Mouse (Mus musculus) layer of hippocampus, adult 9-11 months (tissue): ENCODE measurements around the gene Tcf15.
A peak's percentile ranks its signal among the peaks of the same experiment; 100 is the strongest.

ENCODE experiments used
- DNase-seq: peaks from one replicate; pipeline ENCODE4 v3.0.0; 2022

Tcf15 gene

DNA sequence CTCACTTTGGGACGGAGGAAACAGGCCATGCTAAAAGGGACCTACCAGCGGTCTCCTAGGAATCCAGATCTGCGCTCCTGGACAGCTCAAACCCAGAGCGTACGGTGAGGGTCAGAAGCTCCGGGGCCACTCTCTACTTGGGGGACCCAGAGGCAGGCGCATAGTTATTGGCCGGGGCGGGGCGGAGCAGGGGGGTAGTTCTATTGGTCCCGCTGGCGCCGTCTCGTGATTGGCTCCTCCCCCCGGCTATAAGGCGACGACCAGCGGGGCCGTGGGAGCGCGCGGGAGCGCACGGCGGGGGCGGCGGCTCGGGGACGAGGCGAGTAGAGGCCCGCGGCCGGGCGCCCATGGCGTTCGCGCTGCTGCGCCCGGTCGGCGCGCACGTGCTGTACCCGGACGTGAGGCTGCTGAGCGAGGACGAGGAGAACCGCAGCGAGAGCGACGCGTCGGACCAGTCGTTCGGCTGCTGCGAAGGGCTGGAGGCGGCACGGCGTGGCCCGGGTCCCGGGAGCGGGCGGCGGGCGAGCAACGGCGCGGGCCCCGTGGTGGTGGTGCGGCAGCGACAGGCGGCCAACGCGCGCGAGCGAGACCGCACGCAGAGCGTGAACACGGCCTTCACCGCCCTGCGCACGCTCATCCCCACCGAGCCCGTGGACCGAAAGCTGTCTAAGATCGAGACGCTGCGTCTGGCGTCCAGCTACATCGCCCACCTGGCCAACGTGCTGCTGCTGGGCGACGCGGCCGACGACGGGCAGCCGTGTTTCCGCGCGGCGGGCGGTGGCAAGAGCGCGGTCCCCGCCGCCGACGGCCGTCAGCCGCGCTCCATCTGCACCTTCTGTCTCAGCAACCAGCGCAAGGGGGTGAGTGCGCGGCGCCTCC, at the start of gene Tcf15:
Tcf15 (plus strand) TSS at position 283 of the 879 bp plus-strand sequence.
- no peak for DNase-seq

DNA sequence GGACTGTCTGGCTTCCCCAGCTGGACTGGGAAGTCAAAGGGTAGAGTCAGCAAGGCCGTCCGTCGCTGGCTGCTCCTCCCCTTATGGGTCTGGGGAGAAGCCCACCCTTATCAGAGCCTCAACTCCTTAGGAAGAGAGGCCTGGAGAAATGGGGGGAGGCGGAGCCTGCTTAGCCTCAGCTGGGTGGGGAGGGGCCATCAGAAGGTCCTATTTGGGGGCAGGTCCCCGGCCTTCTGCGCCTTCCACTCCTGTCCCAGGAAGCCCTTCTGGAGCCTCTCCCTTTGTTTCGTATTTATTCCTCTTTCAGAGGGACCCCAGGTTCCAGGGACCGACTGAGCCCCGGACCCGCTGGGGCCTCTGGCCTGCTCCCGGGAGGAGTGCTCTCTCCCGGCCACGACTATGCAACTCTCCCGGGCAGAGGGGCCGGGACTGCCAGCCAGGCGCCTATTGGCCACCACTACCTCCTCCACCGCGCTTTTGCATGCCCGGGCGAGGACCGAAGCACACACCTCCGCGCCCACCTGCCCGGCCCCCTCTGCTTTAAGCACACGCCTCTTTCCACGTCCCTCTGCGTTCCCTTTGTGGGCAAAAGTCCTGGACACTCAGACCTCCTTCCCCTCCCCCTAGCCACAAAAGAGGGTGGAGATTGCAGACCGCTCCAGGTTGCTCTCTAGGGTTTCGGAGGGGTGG, 48.4 kb upstream of the Tcf15 start:
- no peak for DNase-seq

- no peak for DNase-seq
These were observed 46.4 kb upstream of the Tcf15 start for GRCm38 (mm10) chr2:152096922-152097321.

- no peak for DNase-seq
These were observed 45.4 kb upstream of the Tcf15 start for GRCm38 (mm10) chr2:152097916-152098315.

DNA sequence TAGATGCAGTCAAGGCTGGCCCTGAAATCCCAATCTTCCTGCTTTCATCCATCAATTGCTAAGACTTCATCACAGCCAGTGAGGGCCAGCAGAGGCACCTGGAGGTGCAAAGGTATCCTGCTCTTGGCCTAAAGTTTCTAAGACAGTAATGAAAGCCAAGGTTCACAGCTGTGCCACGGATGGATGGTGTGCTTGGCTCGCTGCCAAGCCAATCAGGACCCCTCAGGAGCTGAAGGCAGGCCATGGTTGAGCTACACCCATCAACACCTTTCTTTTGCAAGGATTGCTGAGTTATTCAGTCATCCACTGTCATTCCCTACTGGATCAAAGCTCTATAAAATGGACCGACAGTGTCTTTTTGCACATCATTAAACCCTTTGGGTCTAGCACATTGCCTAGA, 43.8 kb upstream of the Tcf15 start:
- DNase-seq: no peak

DNA sequence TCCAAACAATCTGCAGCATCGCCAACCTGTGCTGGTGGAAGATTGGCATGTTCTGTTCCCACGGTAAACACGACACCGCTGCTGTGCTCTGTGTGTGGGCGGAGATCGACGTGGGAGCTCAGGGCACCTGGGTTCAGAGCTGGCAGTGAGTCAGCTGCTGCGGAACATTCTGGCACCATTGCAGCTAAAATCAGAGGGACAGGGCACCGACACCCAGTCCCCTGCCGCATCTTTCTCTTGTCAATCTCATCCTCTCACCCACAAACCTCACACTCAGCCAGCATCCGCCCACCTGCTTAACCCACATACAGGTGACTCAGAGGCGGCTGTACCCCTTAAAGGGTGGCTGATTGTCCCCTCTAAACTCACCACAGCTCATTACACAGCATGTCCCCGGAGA, 41.6 kb upstream of the Tcf15 start:
- peak; percentile 62 for DNase-seq

DNA sequence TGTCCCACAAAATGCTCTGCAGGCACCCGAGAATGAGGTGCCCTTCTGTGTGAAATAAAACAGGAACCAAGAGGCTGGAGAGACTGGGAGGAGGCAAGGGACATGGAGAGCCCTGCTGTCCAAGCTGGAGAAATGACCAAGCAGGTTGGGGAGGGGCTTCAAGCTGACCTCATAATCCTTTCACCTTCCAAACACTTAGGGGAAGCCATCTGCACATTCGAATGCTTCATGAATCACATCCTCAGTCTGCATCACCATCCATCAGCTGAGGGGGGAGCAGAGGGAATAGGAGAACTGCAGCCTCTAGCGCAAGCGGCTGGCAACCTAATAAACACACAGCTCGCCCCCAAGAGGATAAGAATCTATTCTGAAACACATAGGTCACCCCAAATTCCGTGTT, 41.0 kb upstream of the Tcf15 start:
- peak; percentile 65 for DNase-seq

- no peak for DNase-seq
These were observed 38.5 kb upstream of the Tcf15 start for GRCm38 (mm10) chr2:152104711-152105317.

- peak; percentile 82 for DNase-seq
These were observed 37.8 kb upstream of the Tcf15 start, which contains the start of gene Srxn1 for GRCm38 (mm10) chr2:152105318-152106224. Gene Srxn1, plus strand, starts transcription at chr2:152105516.

DNA sequence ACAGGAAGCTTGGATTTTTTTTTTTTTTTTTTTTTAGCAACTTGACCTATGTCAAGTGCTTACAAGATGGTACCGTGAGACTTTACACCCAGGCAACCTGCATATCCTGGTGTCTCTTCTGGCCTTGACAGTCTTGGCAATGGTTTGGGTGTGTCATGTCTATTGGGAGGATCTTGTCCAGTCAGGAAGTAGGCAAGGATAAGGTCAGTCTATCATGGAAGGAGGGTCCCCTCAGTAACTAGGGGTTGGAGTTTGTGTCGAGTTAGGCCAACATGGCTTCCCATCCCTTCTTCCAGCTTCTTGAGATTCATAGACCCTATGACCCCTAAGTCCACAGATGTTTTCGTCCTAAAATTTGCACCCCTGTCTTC, 37.2 kb upstream of the Tcf15 start:
- DNase-seq: no peak

DNA sequence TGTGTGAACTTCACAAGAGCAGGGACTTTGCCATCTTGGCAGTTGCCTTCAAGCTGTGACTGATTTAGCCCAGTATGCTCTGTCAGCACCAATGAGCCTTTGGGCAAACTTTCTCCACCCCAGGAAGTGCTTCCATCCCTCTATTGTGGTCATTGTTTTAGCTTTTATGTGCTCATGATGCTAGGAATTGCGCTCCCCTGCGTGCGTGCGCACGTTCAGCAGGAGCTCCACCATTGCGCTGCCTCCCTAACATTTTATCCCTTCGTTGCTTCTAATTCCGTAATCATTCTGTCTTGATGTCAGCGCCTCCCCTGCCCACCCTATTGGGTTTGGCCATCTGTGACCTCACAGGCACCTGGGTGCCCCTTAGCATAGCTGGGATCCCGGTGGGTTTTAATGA, 36.8 kb upstream of the Tcf15 start:
- no peak for DNase-seq

DNA sequence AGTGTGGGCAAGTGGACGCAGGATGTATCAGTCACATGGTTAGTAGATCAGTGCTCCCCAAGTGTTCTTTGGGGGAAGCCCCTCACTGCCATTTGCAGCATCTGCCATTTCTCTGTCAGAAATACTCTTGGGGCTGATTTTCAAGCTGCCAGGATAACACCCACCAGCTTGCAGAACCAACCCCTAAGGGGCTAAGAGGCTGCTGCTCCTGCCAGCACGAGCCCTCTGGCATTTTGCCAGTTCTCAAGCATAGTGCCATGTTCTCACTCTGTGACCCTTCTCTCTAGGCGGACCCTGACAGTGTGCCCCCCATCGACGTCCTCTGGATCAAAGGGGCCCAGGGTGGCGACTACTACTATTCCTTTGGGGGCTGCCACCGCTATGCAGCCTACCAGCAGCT, 34.7 kb upstream of the Tcf15 start:
- no peak for DNase-seq

DNA sequence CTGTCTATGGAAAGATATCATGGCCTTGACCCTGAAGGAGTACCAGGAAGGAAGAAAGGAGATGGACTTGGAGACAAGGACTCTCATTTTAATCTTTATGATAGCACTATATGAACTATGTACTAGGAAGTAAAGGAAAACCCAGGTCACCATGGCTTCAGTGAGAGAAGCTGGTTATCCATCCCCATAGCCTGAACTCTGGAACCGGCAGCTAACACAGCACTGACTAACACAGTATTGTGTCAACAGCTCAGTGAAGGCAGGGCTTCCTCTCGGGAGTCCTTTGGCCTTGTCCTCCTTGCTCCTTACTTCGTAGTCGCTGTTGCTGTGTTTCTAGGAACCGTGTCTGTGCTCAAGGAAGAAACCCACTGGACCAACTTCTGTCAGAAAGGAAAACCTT, 34.0 kb upstream of the Tcf15 start:
- no peak for DNase-seq

DNA sequence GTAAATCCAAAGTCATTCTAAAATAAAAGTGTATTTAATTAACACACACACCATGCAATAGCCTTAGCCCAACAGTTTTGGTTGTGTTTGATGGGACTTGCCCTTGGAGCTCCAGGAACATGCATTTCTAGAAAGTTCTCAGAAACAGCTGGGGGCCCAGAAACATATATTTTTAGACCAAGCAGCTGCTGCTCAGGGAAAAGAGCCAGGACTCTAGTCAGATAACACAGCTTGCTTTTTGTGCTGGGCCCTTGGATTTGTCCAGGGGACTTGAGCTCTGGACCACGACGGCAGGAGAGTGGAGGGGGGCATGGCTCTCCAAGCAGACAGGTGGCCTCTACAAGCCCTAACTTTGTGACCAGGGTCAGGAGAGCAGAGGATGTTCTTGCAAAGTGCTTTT, 32.0 kb upstream of the Tcf15 start:
- no peak for DNase-seq

DNA sequence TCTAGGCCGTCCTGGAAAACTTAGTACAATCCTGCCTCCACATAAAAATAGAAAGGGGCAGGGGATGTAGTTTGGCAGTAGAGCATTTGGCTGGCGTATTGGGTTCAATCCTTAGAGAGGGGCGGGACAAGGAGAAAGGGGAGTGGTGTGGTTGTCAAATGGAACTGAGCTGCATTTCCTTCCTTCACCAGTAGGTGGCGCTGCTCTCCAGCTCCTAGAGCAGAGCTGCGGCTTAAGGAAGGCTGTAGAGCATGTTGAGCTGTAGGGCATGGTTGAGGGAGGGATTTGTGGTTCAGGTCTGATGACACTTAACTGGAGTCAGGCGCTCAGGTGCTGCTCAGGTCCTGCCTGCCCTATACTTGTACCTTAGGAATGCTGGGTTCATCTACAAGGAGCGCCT, 31.4 kb upstream of the Tcf15 start:
- DNase-seq: peak; percentile 83

DNA sequence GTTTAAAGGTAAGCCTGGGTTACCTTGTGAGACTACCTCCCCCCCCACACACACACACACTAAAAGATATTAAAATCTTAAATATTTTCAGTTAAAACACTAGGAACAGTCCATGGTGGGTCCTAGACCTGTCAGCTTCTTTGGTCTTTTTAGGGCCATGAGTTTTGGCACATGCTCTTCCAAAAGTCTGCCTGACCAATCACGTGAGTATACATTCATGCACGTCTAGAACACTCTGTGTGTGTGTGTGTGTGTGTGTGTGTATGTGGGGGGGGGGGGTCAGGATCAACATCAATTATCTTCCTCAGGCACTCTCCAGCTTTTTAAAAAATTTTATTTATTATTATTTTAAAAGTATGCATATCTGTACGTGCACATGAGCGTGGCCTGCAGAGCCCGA, 30.9 kb upstream of the Tcf15 start:
- DNase-seq: no peak

DNA sequence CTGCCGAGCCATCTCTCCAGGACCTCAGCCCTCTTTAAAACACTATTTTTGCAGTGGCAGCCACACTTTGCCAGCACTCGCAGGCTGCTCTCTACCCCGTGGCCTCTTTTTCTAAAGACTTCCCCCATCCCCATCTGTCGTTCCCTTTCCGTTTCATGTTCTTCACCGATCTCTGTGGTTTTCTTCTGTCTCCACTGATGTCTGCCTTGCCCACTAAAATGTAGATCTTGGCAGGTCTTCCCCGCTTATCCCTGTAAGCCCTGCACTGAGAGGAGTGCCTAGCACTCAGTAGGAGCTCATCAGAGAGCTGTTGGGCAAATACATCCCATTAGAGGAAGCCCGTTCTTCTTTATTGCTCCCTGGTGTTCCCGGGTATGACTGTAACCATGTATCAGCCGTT, 30.4 kb upstream of the Tcf15 start:
- DNase-seq: peak; percentile 55

DNA sequence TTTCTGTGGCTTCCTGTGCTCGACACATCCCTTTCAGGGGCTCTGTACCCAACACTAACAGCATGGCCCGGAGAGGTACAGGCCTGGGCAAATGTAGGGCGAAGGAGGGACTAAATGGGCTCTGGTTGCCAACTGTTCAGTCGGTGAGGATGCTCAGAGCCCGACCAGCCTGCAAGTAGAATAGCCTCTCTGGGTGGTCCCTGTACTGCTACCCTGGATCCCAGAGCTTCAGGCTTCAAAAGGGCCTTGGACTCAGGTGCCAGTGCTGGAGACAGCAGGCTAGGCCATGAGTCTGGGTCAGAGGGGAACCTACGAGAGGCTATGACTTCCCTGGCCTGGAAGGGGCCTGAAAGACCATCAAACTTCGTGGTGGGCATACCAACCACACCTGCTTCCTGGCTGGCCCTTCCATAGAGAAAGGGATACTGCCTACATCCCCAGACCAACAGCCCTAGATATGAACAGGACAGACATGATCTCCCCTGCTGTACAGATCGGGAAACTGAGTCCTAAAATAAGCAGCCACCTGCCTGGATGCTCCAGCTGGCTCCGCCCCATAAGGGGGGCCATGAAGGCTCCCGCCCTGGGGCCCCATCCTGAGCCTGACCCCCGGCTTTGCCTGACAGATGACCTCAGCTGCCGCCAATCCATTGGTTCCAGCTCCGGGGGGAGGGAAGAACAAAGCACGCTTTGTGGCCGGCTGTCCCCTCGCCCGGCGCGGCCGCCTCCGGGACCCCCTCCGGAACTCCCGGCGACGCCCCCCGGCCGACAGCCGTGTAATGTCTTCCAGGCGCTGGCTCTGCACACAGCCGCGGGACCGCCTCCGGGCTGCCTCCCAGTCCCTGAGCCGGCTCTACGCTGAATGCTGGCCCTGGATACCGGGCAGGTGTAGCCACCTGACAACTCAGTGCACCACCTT, 29.0 kb upstream of the Tcf15 start:
- DNase-seq: no peak

- DNase-seq: no peak
These were observed 25.7 kb upstream of the Tcf15 start for GRCm38 (mm10) chr2:152117694-152118093.

DNA sequence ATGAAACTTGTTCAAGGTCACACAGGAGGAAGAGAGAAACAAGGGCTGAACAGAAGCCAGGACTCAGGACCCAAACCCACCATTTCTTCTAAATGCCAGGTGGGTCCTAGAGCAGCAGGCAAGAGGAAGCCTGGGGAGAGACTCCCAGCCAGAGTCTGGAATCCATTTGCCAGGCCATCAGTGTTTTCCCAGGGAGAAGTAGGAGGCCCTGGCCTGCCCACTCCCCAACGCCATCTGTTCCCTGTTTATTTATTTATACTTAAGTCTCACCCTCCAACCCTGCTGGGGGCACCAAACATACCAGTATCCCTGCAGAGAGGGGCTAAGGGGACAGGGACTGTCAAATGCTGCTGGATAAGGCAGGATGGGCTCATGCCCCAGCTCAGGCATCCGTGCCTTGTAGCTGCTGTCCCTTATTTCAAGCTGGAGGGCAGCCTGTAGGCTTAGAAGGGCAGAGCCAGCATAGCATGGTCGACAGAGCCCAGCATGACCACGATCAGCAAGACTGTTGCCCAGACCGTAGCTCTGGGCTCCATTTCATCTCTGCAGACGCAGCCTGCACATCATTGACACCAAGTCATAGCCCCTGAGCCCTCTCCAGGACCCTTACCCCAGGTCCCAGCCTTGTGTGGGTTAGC, 24.0 kb upstream of the Tcf15 start:
- no peak for DNase-seq

DNA sequence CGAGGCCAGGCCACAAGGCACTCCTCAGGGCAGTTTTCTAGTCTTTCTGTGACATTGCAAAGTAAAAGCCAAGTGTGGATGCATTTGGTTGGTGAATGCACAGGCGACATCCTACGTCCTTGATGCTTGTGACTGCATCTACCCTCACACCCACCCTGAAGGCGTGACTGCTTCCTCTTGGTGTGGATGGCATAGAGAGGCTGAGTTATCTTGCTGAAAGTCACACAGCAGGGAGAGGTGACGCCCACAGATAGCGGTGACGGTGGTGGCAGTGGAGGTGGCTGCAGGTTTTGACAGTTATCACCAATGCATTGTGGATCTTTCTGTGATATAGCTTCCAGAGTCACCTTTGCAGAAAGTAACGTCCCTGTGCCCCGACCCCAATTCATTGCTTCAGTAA, 20.5 kb upstream of the Tcf15 start:
- DNase-seq: no peak
